Mouse (Mus musculus): Measurements from ENCODE around the gene Dgkh.

DNA sequence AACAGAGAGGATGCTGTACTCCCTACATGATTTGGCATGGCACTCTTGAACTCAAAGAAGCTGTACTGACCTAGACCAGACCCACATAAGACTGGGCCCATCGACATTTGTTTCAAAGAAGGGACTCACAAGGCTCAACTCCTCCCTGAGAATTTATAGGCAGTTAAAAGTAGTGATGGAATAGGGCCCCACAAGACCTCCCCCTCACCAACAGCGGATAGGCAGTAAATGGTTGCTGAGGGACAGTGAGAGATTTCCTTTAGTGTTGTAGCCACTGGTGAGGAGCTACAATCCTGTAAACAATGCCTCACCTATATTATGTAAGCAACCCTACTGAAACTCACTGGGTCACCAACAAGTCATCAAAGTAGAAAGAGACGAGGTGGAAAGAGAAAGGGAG, 202.3 kb downstream of the Dgkh start:
- no peak for TF ChIP-seq CTCF (conservative IDR thresholded peaks at IDR 0.05; ENCODE audit: low read length)
- no peak for TF ChIP-seq POU5F1 (IDR thresholded peaks at IDR 0.05; ENCODE audit: borderline replicate concordance, low read length)
- no peak for TF ChIP-seq NANOG (IDR thresholded peaks at IDR 0.05; ENCODE audit: borderline replicate concordance, low read length)
